Mouse (Mus musculus) cortical plate, adult 2 months (tissue): ENCODE results near the gene Kdelr1.
A peak's percentile ranks its signal among the peaks of the same experiment; 100 is the strongest.

Source experiments
- CTCF ChIP-seq: fragments of 200-500 bp; IDR thresholded peaks from 2 replicates; pipeline ENCODE4 v1.5.1; 2011; ENCODE audit warnings: mild to moderate bottlenecking, control low read depth, low read length; ENCODE audit not compliant: insufficient read depth; ENCODE audit errors: extremely low read depth
- POLR2A ChIP-seq: fragments of 200-500 bp; IDR thresholded peaks from 2 replicates; pipeline ENCODE4 v1.6.1; 2011; ENCODE audit warnings: mild to moderate bottlenecking, low read length, control low read depth; ENCODE audit not compliant: insufficient read depth; ENCODE audit errors: extremely low read depth

GRCm38 (mm10) chr7:45919083-45919671 lies 46.6 kb downstream of the Kdelr1 start:
- TF ChIP-seq CTCF (peak; percentile 23; the same call in 1 of the 2 replicates), POLR2A (no peak)
